Mouse (Mus musculus) brain, embryonic 14.5 days (tissue): ENCODE data around the gene Glyctk.

ENCODE experiments used
- CTCF ChIP-seq: fragments of 200-500 bp; IDR thresholded peaks from 2 replicates; pipeline ENCODE4 v1.5.1; 2012; ENCODE audit warnings: inconsistent platforms, mild to moderate bottlenecking, moderate library complexity, borderline replicate concordance; ENCODE audit not compliant: insufficient read depth, insufficient read length; ENCODE audit errors: extremely low read depth
- POLR2A ChIP-seq: fragments of 200-500 bp; IDR thresholded peaks from 2 replicates; pipeline ENCODE4 v1.6.1; 2012; ENCODE audit warnings: mild to moderate bottlenecking, inconsistent platforms, borderline replicate concordance; ENCODE audit not compliant: poor library complexity, insufficient read depth, insufficient read length, severe bottlenecking; ENCODE audit errors: extremely low read depth

- TF ChIP-seq POLR2A (no peak), CTCF (no peak)
These were observed 18.2 kb downstream of the Glyctk start for GRCm38 (mm10) chr9:106139763-106140162.
